Mouse (Mus musculus): Measurements from ENCODE around the gene Mdh2.

DNA sequence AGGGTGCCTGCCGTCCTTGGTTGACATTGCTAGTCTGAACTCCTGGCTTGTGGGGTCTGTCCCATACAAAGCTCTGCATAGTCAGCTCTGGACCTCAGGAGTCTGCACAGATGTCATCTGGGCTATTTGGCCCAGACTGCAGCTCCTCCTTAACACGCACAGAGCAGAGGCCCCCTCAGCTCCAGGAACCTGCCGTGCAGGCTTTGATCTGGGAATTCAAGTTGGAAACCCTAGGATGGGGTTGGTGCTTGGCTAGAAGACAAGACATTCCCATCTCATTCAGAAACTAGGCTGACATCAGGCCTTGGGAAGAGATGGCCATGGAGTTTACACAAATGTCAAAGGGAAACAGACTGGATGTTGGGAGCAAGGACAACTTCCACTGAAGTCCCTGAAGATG, 46.2 kb downstream of the Mdh2 start:
- TF ChIP-seq POLR2AphosphoS2 (IDR thresholded peaks at IDR 0.05; ENCODE audit: insufficient read length, low read depth) (no peak), POLR2A (IDR thresholded peaks at IDR 0.05; ENCODE audit: insufficient read length, low read depth) (no peak), MAX (IDR thresholded peaks at IDR 0.05; ENCODE audit: low read depth) (no peak), SRF (IDR thresholded peaks at IDR 0.05; ENCODE audit: control insufficient read depth, insufficient read length, low read depth) (no peak), MYOD1 (IDR thresholded peaks at IDR 0.05; ENCODE audit: control insufficient read depth in 1 of 3, insufficient read length in 2 of 3, low read depth in 2 of 3) (no peak), E2F4 (IDR thresholded peaks at IDR 0.05; ENCODE audit: insufficient read depth) (no peak), USF1 (IDR thresholded peaks at IDR 0.05; ENCODE audit: low read depth) (no peak)
